Mouse (Mus musculus) left cerebral cortex, adult 9 months (tissue): ENCODE results near the gene Lpar3.

ENCODE experiments used
- DNase-seq, 2 experiments: peaks; one replicate each; pipeline ENCODE4 v3.0.0; 2022; ENCODE audit warnings: low spot score in 2 of 2

Lpar3 gene

GRCm38 (mm10) chr3:146260203-146260602 lies 39.4 kb downstream of the Lpar3 start:
- DNase-seq = no peak

- no peak for DNase-seq
Measured at GRCm38 (mm10) chr3:146260845-146261244, 40.1 kb downstream of the Lpar3 start.

- DNase-seq = no peak
Measured at GRCm38 (mm10) chr3:146262536-146262935, 41.8 kb downstream of the Lpar3 start.

GRCm38 (mm10) chr3:146264146-146264545 lies 43.4 kb downstream of the Lpar3 start:
- DNase-seq = no peak

GRCm38 (mm10) chr3:146265545-146266130 lies 44.9 kb downstream of the Lpar3 start:
- no peak for DNase-seq

GRCm38 (mm10) chr3:146268024-146268801 lies 47.5 kb downstream of the Lpar3 start:
- DNase-seq = peak; percentile 22 to 26

- DNase-seq = no peak
Measured at GRCm38 (mm10) chr3:146274503-146274902, 53.7 kb downstream of the Lpar3 start.

- no peak for DNase-seq
Measured at GRCm38 (mm10) chr3:146275360-146276025, 54.7 kb downstream of the Lpar3 start.

- DNase-seq = no peak
Measured at GRCm38 (mm10) chr3:146276026-146276409, 55.3 kb downstream of the Lpar3 start.

- DNase-seq = no peak
Measured at GRCm38 (mm10) chr3:146276991-146277390, 56.2 kb downstream of the Lpar3 start.

GRCm38 (mm10) chr3:146277456-146277855 lies 56.7 kb downstream of the Lpar3 start:
- peak in 1 of 2 experiments; percentile 45 for DNase-seq

- DNase-seq = no peak
Measured at GRCm38 (mm10) chr3:146278195-146279140, 57.7 kb downstream of the Lpar3 start.

GRCm38 (mm10) chr3:146283732-146284361 lies 63.1 kb downstream of the Lpar3 start:
- DNase-seq = no peak

GRCm38 (mm10) chr3:146286118-146286517 lies 65.4 kb downstream of the Lpar3 start:
- DNase-seq = no peak

- DNase-seq = no peak
Measured at GRCm38 (mm10) chr3:146291928-146292327, 71.2 kb downstream of the Lpar3 start.

- no peak for DNase-seq
Measured at GRCm38 (mm10) chr3:146292515-146292914, 71.8 kb downstream of the Lpar3 start.

- DNase-seq = no peak
Measured at GRCm38 (mm10) chr3:146302451-146302850, 81.7 kb downstream of the Lpar3 start.

GRCm38 (mm10) chr3:146303194-146303593 lies 82.4 kb downstream of the Lpar3 start:
- no peak for DNase-seq

GRCm38 (mm10) chr3:146304556-146305405 lies 84.0 kb downstream of the Lpar3 start:
- no peak for DNase-seq

- no peak for DNase-seq
Measured at GRCm38 (mm10) chr3:146307341-146307740, 86.6 kb downstream of the Lpar3 start.
